Mouse (Mus musculus): ENCODE measurements at regions not wholly inside any gene's neighbourhood (a gene's known extent, or its start where the extent isn't known, plus 50 kb on each side); places are given as distances from the start of the nearest gene placed in this dataset.

GRCm38 (mm10) chr10:83819266-83819949 lies 96.7 kb downstream of the 1500009L16Rik start:
- DNase-seq (ENCODE audit: low read depth): peak; percentile 14

DNA sequence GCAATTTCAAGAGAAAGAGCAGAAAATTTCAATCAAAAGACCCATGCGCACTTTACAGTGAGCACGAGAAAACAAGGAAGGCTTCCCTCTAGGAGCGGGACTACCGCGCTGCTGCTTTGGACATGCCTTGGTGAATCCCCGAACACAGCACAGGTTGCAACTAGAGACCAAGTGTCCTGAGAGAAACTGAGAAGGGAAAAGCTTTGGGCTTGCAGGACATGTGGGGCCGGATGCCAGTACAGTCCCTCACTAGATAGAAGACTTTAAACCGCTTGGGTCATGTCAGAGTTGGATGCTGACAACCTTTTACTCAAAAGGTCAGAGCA lies 97.2 kb downstream of the 1500009L16Rik start:
- DNase-seq (ENCODE audit: low read depth): no peak

GRCm38 (mm10) chr10:83821089-83821488 lies 98.4 kb downstream of the 1500009L16Rik start:
- no peak for DNase-seq (ENCODE audit: low read depth)

GRCm38 (mm10) chr10:83826105-83826504 lies 103.4 kb downstream of the 1500009L16Rik start:
- DNase-seq (ENCODE audit: low read depth): no peak

- no peak for DNase-seq (ENCODE audit: low read depth)
Measured at GRCm38 (mm10) chr10:83836351-83836750, 113.7 kb downstream of the 1500009L16Rik start.

- no peak for DNase-seq (ENCODE audit: low read depth)
Measured at GRCm38 (mm10) chr10:83840226-83840625, 117.6 kb downstream of the 1500009L16Rik start.

DNA sequence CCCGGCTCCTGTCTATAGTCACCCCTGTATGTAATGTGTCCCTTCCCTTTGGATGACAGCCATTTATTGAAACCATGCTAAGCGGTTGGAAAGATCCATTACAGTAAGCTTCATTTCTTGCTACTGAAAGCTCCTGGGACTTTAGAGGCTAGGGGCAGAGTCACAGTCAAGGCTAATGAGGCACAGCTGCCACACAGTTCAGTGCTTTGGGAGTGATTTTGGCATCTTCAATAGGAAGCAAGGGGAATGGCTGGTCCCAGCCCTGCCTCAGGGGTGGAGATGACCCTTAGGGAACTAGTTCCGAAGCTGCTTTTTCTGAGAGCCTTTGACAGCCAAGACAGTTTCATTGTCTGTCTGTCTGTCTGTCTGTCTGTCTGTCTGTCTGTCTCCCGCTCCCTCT lies 128.2 kb downstream of the 1500009L16Rik start:
- DNase-seq (ENCODE audit: low read depth): no peak

- DNase-seq (ENCODE audit: low read depth): no peak
Measured at GRCm38 (mm10) chr10:83852194-83852593, 129.5 kb downstream of the 1500009L16Rik start.

GRCm38 (mm10) chr10:83852806-83853205 lies 130.1 kb downstream of the 1500009L16Rik start:
- DNase-seq (ENCODE audit: low read depth): no peak

DNA sequence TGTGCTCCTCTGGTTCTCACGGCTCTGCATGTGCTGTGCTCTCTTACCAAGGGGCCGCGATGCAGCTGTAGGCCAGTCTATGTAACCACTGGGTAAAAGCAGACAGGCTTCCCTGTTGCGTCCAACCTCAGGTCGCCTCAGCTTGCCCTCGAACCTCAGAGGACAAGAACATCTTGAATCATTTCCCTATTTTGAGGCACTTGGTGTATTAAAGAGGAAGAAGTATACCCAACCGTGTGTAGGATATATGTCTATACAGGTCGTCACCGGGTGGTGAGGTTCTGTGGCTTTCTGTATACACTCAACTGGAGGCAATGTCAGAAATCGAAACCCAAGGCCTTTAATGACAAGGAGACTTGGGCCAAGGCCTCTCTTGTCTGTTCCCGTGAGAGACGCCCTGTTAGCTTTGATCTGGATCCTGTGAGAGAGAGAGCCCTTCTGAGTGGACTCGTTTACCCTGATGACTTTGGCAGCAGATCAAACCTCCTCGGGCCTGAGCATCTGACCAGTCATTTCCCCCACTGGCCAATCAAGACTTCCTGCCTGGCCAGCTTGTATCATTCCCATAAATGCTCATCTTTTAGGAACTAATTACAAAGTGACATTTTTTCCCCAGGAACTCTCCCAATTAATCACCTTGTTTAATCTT lies 135.3 kb downstream of the 1500009L16Rik start:
- no peak for DNase-seq (ENCODE audit: low read depth)

- no peak for DNase-seq (ENCODE audit: low read depth)
Measured at GRCm38 (mm10) chr10:83858689-83859088, 136.0 kb downstream of the 1500009L16Rik start.

DNA sequence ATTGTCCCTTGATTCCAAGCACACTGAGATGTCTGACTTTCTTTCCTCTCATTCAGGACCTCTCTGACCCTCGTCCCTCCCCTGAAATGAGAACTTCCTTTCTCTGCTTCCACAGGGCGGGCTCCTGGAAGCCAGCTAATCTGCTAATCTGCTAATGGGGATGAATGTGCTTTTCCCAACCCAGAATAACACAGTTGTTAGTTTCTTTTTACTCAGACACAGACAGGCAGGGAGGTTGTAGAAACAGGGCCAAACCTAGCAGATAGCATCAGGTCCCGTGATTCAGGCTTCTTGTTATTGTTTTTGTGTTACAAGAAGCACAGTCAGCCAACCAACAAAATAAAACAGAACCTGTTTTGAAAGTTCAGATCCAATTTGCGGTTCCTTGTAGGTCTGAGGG lies 137.0 kb downstream of the 1500009L16Rik start:
- no peak for DNase-seq (ENCODE audit: low read depth)

DNA sequence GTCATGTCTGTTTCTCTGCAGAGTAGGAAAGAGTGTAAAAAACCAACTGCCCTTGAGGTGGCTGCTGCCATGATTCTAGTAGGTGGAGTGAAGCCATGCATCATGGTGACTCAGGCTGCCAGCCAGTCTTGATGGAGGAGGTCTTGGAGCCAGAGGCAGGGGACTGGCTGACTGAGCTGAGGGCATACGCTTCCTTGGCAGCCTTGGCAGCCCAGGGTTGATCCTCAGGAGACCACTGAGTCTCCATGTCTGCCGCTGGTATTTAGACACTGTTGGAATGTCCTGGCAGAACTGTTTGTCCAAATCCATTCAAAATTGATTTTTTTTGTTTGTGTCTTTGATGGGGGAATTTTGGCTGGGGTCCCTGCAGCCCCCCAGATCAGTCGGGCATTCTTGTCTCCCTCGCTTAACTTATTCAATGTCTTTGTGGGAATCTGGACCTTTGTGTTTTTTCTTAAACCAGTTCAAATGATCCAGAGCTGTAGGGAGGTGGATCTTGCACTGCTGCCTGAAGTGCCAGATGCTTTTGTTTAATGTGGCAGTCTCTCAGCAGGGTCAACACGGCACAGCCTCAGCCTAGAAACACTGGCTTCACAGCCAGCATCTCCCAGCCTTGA lies 139.0 kb downstream of the 1500009L16Rik start:
- no peak for DNase-seq (ENCODE audit: low read depth)

- no peak for DNase-seq (ENCODE audit: low read depth)
Measured at GRCm38 (mm10) chr10:83864591-83864990, 141.9 kb downstream of the 1500009L16Rik start.

GRCm38 (mm10) chr10:83865929-83866328 lies 143.3 kb downstream of the 1500009L16Rik start:
- no peak for DNase-seq (ENCODE audit: low read depth)

GRCm38 (mm10) chr10:83871736-83872400 lies 149.2 kb downstream of the 1500009L16Rik start:
- DNase-seq (ENCODE audit: low read depth): no peak

DNA sequence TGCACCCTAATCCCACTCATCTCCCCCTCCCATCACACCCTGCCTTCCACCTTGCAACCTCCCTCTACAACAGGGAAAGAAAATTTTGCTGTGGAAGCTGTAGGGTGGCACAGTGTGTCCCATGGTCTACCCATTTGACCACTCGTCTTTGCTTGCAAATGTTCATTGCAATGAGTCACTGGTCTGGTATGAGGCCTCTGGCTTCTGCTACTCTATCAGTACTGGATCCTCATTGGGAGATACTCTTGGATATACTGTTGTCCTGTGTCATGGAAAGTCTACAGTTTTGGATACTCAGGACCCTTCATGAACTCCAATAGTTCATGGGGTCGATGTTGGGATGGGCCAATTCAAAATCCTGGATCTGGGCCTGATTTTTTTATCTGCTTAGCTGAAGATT lies 156.1 kb downstream of the 1500009L16Rik start:
- no peak for DNase-seq (ENCODE audit: low read depth)

DNA sequence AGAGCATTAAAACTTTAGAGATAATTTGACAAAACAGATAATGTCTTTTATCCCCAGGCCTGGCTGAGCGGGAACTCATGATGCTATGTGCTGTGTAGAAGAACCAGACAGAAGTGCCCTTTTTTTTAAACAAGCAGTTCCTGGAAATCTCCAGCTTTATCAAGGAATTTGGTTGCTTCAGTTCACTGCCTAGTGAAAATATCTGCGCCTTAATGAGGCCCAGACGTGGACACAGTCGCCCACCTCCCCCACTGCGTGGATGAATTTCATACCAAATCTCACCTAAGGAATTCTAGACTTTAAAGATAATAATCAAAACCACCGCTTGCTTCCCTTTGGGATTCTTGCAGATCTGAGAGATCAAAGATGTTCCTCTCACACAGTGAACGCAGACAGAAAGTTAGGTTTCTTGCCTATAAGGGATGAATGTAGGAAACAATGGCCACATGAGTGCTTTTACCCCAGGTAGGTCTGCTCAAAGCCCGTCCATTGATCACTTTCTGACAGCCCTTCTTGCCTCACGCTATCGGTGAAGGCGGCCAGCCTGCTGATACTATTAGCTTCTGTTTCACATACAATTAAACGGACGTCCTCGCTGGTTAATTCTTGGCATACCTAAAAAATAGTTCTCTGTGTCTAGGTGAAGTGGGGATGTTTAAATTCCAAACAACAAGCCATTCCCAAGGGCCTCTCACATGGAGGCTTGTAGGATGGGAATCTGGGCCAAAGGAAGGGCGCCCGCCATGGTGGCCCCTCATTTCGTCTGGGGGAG lies 159.6 kb downstream of the 1500009L16Rik start:
- DNase-seq (ENCODE audit: low read depth): no peak

- no peak for DNase-seq (ENCODE audit: low read depth)
Measured at GRCm38 (mm10) chr10:83882891-83883185, 160.2 kb downstream of the 1500009L16Rik start.

- no peak for DNase-seq (ENCODE audit: low read depth)
Measured at GRCm38 (mm10) chr10:83884553-83884952, 161.9 kb downstream of the 1500009L16Rik start.

DNA sequence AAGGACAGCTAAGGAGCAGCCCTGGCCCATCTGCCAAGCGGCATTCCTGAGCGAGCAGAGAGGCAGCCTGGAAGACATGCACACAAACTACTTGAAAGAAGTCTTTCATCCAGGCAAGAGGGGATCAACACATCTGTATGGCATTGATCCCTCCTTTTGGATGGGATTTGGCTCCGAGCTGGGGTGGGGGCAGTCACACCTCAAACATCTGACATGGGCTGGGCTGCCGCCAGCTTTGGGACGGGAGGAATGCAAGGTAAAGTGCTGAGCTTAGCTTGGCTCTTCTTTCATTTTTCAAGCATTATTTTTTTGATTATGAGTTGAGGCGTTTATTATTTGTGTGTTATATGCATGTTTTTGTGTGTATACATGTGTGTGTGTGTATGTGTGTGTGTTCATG lies 165.9 kb downstream of the 1500009L16Rik start:
- DNase-seq (ENCODE audit: low read depth): no peak

GRCm38 (mm10) chr10:83895741-83896150 lies 173.1 kb downstream of the 1500009L16Rik start:
- no peak for DNase-seq (ENCODE audit: low read depth)

All from c-Kit-positive CD71-positive TER-119-negative erythroid progenitor cells, embryonic 14.5 days (primary cell).